Mouse (Mus musculus): ENCODE results near the gene Ctbp2.

The Ctbp2 gene

DNA sequence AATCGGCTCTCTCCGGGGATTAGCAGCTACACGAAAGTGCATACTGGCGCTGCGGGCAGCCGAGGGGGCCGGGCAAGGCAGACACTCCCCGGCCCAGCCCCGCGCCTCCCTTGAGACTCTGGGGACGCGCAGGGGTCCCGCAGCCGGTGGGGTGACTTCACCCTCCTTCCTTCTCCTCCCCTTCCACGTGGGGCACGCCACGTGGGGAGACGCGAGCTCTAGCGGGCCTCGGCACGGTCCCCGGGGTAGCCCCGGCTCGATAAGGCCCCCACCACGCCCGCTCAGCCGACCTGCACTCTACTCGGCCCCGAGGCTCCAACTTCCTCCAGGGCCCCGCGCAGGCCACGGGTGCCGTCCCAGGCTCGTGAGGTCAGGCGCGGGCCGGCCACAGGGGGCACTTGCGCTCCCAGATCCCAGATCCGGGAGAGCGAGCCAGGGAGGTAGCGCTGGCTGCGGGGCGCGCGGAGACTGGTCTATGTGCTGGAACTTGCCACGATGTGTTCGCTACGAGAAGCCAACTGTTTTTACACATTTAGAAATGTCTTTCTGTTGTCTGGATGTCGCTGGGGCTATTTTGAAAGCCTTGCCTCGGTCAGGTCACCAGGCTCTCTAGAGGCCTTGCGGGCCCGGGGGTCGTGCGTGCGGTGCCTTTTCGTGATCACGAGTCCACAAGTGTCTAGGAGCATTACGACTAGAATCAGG is at the start of gene Ctbp2:
Ctbp2 (minus strand) TSS at position 356 of the 702 bp plus-strand sequence.
- DNase-seq (ENCODE audit: low spot score in 2 of 2) = peak; percentile 33 to 46

DNA sequence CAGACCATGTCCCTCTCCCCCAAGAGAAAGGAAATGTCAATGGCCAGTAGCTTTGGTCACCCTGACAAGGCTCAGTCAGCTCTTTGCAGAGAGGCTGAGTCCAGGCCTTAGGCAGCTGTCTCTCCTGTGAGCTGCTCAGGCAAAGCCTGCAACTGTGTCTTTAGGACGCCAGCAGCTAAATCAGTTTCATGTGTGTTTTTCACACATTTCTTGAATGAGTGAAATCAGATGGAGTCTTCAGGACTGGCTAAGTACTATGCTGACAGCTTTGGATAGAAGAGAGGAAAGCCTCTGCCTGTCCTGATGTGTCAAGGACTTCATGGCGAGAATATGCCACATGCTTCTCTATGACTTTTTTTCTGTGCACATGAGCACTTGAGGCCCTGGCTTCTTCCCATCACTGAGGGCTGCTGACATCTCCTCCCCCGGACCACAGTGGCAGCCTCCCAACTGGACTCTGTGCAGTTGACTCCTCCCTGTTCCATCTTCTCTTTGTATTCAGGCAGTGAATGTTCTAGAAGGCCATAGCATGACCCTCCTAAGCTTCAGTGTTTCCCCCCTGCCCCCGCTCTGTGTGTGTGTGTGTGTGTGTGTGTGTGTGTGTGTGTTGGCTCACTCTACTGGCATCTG is 47.4 kb upstream of the Ctbp2 start:
- DNase-seq (ENCODE audit: low spot score in 2 of 2) = peak in 1 of 2 experiments; percentile 11

DNA sequence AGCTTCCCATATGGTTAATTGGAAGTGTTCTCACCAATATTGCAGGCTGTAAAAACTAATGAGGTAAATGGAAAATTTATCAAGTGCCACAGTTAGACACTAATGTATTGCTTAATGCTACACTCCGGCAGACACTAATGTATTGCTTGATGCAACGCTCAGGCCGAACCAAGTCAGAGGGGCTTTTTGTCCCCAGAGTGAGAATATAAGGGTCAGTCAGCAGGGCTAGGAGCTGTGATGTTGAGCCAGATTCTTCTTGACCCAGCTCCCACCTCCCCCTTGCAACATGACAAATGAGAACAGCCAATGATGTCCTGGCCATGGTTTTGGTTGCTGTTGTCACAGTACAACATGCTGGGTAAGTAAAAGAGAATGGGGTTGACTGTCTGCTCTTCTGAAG is 44.8 kb upstream of the Ctbp2 start:
- DNase-seq (ENCODE audit: low spot score in 2 of 2) = no peak

DNA sequence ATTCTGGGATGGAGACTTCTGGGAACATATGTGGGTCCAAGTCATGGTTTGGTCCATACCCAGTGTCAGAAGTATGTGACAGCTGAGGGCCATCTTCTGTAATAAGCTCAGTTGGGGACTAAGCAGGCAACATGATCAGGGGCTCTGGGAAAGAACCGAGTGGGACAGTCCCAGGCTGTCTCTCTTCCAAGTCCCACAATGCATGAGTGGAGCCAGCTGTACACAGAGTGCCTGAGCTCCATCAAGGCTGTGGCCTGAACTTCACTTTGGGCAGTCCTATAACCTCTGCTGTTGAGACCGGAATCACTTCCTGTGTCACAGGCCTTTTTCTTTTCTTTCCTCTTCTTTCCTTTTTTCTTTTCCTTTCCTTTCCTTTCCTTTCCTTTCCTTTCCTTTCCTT is 43.7 kb upstream of the Ctbp2 start:
- DNase-seq (ENCODE audit: low spot score in 2 of 2) = no peak

DNA sequence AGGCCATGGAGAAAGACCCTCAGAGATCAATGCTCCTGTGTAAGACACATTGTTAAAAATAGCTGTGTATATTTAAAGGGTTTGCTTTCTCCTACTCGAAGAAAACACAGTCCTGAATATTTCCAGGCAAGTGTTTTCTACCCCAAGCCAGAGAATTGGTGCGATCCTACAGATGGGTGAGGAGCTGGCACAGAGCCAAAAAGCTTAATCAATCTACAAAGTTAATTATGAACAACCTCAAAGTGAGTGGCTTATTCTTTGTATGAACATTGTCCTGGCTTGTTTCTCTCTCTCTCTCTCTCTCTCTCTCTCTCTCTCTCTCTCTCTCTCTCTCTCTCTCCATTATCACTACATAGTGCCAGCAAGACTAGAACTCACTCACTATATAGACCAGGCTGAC is 40.6 kb upstream of the Ctbp2 start:
- DNase-seq (ENCODE audit: low spot score in 2 of 2) = no peak

DNA sequence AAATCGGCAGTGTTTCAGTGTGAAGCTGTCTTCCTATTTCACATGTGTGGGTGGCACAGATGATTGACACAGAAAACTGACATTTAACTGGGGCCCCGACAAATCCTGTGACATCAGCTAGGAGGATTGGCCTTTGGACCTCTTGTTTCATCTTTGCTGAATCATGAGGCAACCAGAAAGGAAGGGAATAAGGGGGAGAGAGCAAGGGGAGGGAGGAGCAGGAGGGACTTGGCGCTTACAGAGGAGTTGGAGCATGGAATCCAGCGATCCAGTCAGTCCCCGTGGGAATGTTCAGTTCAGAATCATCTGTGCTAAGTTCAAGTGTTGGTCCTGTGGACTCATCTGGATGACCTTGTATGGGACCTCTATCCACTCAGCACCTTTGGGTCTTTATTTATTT is 38.9 kb upstream of the Ctbp2 start:
- no peak for DNase-seq (ENCODE audit: low spot score in 2 of 2)

DNA sequence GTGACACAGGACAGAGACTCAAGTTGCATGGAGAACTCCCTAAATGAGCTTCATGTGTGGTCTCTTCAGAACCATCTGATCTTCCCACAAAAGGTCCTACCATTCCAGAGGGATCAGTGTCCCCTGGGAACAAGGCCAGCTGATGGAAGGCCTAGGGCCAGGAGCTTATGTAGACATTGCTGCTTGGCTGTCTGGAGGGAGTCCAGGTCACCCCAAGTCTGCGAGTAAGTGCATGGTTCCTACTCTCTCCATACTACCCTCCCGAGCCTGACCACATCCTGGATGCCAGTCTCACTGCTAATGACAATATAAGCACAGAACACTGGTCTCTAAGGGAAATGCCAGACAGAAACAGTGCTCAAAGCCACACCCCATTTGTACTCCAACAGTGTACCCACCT is 38.0 kb upstream of the Ctbp2 start:
- DNase-seq (ENCODE audit: low spot score in 2 of 2) = no peak

DNA sequence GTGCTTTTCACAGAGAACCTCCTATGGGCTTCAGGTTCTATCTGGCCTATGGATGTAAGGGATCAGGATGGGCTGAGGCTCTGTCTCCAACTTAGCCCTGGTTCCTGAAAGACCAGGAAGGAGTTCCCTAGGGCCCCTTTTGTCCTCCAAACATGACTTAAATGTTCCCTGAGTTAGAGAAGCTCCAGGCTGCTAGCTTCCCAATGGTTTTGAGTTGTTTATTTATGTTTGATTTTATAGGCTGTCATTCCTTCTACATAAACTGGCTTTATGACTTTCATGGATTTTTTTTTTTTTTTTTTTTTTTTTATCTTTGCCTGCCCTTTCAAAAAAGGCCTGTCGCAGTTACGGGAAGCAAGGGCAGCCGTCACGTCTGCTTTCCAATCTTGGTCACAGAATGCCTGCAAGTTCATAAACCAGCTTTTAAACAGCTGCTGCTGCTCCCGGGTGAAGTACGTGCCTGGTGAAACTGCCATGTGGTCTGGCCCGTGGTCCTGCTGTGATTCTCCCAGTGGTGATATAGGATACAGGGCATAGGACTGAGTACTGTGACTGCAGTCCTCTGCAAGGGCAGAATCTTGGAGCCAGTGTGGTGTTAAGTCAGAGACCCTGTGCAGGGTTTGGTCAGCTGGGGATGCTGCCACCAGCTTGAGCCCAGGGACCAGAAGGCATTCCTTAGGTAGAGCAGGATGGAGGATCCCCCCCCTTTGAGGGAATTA is 37.4 kb upstream of the Ctbp2 start:
- no peak for DNase-seq (ENCODE audit: low spot score in 2 of 2)

DNA sequence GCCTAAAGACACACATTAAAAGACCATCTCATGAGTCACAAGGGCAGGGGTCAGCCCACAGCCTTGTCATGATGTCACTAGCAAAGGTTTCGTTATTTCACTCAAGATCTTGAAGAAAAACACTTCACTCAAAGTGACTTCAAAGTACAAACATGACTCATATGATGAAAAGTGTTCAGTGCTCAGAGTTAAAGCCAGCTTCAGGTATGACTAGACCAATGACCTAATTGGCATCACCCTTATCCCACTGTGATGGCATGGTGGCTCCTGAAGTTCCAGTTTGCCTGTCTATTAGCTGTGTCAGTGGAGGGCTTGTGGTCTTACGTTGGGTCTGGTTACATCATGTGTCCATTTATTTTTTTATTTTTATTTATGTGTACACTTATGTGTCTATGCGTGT is 35.4 kb upstream of the Ctbp2 start:
- no peak for DNase-seq (ENCODE audit: low spot score in 2 of 2)

DNA sequence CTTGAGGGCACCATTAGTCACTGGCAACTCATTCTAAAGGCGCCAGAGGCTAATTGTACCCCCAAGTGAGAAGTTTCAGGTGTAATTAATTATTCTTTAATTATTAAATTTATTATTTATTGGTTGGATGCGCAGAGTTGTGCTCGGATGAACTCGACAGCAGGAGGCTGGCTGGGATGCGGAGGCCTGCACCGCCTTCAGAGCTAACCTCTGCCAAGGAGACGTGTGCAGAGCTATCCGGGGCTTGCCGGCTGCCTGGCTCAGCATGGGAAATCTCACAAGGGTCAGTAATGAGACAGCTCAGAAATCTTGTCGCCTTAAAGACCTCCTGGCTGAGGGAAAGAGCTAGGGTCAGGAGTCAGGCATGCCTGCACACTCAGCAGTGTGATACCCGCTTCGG is 31.5 kb upstream of the Ctbp2 start:
- DNase-seq (ENCODE audit: low spot score in 2 of 2) = no peak

DNA sequence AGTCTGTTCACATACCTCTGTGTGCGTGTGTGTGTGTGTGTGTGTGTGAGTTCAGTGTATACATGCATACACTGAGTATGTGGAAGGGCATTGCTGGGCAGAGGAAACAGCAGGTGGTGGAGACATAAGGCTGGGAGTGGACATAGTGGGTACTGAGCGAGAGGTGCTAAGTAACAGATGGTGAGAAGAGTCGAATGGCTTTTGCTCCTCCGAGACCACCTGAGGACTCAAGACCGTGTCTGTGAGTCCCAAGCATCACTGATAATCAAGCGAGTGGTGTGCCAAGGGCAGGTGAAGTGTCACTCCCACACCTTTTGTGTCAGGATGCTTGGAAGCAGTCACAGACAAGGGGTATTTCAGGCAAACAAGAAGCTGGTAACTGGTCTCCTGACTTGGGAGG is 30.7 kb upstream of the Ctbp2 start:
- no peak for DNase-seq (ENCODE audit: low spot score in 2 of 2)

DNA sequence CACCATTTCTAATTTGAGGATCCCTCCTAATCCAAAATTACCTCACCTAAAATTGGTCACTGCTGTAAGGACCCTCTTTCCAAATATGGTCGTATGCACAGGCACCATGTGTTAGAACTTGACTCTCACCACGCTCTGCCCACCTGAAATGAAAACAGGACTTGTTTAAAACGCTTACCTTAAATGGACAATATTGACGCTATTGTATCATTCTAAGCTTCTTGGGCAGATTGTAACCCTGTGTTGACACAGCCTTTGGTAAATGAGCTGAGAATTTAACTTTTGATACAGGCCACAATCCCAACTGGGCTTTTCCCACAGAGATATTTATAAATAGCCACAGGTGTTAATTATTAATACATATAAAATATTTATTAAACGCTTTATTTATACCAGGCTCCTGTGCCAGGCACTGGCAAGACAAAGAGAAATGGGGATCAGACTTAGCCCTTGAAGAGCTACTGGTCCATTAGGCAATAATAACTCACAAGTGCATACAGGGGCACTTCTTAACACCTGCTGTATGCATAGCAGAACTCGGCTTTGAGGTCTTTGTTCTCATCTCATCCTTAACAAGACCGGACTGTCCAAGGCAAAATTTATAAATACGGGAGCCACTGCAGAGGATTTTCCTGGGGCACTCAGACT is 15.7 kb upstream of the Ctbp2 start:
- no peak for DNase-seq (ENCODE audit: low spot score in 2 of 2)

DNA sequence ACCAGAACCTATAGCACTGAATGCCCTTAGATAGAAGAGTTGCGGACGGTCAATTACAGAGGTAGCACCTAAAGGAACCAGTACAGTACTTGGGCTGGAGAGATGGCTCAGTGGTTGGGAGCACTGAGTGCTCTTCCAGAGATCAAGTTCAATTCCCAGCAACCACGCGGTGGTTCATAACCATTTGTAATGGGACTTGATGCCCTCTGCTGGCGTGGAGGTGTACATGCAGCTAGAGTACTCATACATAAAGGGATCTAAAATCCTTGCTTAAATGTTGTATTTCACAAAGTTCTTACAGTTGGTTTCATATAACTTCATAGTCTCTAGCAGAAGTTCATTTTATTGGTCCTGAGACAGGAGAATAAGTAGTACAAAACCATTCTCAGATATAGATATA is 9.4 kb upstream of the Ctbp2 start:
- no peak for DNase-seq (ENCODE audit: low spot score in 2 of 2)

DNA sequence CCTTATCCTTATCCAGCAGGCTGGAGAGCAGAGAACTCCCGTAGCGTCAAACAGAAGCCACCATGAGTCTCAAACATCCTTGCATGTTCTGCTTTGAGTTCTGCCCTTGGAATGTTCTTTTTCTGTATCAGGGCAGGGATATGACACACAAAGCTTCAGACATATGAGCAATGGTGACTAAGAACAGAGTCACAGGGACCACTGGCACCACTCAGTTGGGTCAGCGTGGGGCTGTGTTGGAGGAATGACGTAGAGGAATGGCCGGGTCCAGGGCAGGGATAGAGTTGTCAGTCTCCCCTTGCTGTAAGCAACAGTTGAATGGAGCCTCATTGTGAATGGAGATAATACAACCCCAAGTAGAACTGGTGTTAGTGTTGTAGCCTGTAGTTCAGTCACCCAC is 8.5 kb upstream of the Ctbp2 start:
- no peak for DNase-seq (ENCODE audit: low spot score in 2 of 2)

DNA sequence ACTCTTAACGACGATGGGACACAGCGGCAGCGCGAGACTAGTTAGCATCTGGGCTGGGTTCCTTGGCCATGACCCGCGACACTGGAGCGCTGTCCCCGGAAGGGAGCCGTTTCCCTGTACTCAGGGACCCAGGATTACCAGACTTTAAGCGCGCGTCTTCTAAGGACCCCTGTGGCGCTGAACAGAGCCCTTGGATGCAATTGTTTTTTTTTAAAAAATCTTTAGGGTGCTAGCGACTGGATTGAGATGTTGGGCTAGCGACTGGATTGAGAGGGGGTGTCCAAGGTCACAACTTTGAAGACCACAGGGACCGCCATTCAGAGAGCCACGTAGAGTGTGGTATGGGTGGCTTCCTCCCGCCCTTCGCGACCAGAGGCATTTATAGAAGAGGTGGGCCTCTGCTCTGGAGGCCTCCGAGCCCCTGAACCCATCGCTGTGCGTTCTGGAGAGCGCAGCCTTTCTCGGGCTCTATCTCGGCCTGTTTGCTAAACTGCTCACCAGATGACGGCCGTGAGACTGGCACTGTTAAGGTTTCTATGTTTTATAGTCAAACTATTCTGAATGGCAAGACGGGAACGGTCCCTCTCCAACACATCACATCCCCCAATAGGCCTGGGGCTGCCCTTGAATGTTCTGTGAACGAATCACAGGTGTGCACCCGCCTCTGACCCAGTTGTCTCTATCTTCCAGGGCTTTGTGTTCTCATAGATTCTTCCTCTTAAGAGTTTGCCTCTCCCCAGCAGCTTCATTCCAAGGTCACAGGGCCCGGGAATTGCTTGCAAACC is 739 bp upstream of the Ctbp2 start:
- DNase-seq (ENCODE audit: low spot score in 2 of 2) = no peak

DNA sequence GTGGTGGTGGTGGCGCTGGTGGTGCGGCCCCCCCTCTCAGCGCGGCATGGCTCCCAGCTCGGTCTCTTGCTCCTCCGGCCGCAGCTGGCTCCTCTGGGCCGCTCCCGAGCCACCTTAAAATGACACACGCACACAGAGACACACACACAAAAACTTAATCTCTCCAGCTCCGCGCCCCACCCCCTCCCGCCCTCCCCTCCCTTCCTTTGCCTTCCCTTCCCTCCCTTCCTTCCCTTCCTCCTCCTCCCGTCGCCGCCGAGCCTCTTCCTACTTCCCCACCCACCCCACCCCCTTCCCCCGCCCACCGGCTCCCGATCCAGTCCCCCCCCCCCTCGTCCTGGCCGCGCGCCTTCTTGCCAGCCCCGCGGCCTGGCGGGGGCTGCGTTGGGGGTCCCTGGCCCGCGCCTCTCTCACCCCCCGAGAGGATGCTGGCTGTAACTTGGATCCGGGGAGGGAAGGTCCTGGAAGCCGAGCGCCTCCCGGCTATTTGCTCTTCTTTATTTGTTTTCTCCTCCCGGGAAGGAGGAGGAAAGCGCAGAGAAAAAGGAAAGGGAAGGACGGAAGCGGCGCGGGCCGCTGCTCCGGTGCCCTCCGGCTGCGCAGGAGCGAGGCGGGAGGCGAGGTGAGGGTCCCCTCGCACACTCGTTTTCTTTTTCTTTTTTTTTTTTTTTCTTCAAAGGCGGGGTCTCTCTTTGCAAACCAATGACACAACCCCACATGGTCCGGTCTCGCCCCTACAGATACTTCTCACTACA is 733 bp downstream of the Ctbp2 start, which contains the start of gene Fgfr2:
Fgfr2 (minus strand) TSS at position 107 of the 755 bp plus-strand sequence.
- DNase-seq (ENCODE audit: low spot score in 2 of 2) = peak in 1 of 2 experiments; percentile 11

DNA sequence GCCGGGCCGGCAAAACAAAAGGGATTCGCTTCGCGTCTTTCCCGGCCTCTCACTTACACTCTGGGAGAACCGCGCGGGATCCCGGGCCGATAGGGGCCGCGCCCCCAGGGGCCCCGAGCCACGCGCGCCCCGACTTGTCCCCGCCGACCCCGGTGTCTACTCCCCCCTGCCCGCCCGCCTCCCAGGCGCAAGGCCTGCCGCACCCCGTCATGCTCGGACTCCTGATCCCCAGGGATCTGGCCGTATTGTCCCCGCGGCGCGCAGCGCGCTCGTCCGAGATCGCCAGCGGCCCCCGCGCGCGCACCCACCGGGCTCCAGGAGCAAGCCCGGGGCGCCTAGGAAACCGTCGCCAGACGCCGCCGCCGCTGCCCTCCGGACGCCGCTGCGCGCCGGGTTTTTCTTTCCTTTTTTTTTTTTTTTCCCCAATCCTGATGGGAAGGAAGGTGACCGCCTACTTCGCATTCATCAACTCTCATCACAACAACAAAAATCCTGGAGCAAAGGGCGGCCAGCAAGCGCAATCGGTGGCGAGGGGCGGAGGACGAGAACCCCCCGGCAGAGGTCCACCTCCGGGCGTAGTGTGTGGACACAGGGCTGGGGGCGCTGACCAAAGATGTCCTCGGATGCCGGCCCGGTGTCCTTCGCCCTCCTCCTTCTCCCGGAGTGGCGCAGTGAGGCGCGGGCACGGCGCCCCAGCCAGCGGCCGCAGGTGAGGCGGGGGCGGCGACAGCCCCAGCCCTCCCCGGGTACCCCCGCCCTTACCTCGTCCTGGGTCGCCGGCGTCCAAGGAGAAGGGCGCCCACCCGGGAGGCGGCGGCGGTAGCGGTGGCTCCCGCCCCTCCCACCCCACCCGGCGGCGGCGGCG is 1.5 kb downstream of the Ctbp2 start:
- peak in 1 of 2 experiments; percentile 4 for DNase-seq (ENCODE audit: low spot score in 2 of 2)

DNA sequence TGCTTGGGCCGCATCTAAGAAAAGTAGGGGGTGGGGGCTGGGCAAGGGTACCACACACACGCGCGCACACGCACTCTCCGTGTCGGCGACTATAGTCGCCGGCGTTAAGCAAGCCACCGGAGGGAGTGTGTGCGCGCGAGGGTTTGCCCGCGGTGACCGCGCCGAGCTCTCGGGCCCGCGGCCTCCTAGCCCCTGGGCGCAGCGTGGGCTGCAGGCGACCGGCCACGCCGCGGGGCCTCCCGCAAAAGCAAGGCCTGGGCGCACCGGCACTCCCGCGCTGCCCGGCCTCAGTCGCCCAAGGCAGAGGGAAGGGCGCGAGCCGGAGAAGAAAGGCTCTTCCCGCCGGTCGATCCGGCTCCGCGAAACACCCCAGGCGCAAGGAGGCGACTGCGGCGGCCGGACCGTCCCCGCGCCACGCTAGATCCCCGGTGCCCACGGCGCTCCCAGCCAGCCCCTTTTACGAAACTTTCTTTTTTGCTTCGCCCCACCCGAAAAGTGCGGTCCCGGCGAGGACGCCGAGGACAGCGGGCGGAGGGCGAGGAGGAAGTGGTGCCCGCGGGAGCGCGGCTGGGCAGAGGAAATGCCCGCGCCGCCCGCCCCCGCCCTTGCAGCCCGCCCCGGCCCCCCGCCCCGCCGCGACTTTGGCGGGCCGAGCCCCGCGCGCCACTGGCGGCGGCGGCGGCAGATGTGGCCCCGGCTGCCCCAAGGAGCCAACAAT is 2.3 kb downstream of the Ctbp2 start:
- no peak for DNase-seq (ENCODE audit: low spot score in 2 of 2)

DNA sequence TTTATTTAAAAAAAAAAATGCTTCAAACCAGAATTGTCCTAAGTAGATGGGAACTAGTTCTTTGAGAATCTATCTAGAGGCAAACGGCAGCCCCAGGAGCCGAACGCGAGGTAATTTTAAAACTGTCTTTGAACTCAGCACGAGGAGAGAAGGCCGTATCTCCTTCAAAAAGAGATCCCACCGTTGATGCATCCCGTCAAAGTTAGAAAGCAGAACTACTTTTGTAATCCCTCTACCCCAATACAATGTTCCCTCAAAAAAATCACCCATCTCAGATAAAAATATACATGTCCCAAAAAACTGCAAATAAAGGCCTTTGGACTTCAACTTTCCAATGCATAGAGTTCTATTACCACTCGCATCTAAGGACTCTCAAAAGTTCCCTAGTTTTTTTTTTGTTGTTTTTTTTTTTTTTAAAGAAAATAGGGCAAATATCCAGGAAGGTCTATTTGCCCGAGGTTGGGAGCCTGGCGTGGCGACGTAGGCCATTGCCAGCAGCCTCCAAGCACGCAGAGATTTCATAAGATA is 3.0 kb downstream of the Ctbp2 start:
- no peak for DNase-seq (ENCODE audit: low spot score in 2 of 2)

Measured in spleen, postnatal 36 days (tissue).